Mouse (Mus musculus) heart, adult 18-20 months (tissue): ENCODE data around the gene Llcfc1. TPM values are rescaled to one million over a fixed set of nuclear protein-coding genes. Genes with fewer than 3 reads are reported as not detected.

Experiments
- DNase-seq, 2 experiments: peaks; one replicate each; pipeline ENCODE4 v3.0.0; 2021 to 2022; ENCODE audit warnings: mixed read lengths in 1 of 2
- long read RNA-seq, 2 experiments: library from polyadenylated mRNA; stranded (forward); transcript quantifications; one replicate each; pipeline ENCODE4 v2.0.0; 2021
- total RNA-seq, 2 experiments: library from RNA; stranded (reverse); gene quantifications; 2 replicates each; pipeline ENCODE4 v1.2.3; 2021

Llcfc1 gene
- total RNA-seq, result not detected
- long read RNA-seq, experiment 1, result 0 reads
- long read RNA-seq, experiment 2, result 0 reads

DNA sequence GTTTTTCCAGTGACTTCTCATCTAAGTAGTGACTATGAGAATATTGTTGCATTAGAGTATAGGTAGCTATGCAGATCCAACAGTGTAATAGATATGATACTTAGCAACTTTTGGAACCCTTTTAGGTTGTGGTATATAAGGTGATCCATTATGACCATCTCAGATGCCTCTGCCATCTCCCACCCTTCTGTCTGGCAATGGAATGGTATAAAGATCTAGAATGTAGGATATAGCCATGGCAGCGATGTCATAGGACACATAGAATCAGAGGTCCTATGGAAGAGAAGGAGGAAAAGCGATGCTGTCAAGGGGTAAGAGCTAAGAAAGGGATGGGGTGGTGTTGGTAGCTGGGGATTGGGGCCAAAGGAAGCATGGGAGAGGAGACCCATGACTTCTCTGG, at the start of gene Llcfc1:
Gene Llcfc1, plus strand, starts transcription at position 301 of the 400 bp plus-strand sequence.
- no peak for DNase-seq

GRCm38 (mm10) chr6:41635211-41635610, 49.0 kb upstream of the Llcfc1 start:
- no peak for DNase-seq

DNA sequence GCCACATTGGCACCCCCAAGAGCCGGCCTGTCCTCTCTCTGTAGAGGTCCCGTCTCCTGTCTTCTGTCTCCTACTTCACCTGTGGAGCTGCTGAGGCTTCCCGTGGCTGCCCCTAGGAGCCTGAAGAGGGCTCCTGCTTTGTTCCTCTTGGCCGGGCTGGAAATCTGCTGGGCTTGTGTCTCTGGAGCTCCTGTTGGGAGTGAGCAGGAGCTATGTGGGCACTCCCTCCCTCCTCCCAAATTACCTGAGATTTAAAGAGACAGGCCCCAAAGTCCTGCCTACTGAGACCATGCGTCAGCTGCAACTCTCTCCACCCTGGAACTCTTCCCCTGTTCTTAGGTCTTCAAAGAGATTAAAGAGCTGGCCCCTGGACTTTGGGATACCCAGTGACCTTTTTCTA, 48.1 kb upstream of the Llcfc1 start, which contains the start of gene Trpv6:
Gene Trpv6, minus strand, starts transcription at position 228 of the 400 bp plus-strand sequence.
- no peak for DNase-seq

DNA sequence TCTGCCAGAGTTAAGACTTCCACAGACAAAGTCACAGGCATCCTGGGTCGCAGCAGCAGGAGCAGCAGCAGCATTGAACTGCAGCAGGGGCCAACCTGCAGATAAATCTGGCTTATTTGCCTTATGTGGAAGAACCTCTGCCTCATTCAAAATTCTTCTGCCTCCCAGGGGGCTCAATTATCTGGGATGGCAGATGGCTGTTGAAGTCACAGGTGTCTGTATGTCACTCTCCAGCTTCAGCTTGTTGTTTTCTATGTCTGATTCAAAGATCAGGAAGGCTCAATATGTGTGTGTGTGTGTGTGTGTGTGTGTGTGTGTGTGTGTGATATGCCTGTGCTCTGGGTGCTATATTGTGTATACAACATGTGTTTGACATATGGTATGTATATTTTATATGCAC, 46.8 kb upstream of the Llcfc1 start:
- DNase-seq, result no peak

DNA sequence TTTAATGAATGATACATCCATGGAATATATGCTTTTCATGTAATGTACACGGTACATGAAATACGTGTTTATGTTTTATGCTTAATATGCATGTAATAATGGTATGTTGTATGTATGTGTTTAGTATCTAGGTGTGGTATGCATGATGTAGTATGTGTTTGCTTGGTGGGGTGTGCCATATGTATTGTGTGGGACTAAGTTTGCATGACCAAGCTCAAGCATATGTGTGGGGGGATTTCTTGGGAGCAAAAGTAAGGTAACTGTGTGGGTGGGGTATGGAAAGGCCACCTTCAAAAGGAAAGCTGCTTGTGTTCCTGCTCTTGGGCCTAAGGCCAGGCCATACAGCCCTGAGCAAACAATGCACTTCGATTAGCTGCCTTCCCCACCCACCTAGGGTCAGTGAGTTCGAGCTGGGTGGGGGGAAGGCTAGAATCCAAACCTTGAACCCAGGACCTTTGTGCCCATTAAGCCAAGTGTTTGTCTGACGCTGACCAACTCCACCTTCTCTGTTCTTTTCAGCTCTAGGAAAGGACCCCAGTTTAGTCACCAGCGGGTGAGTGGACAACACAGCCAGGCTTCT, 46.2 kb upstream of the Llcfc1 start:
- no peak for DNase-seq

- DNase-seq, result no peak
Observed at GRCm38 (mm10) chr6:41640449-41640848, 43.8 kb upstream of the Llcfc1 start.

DNA sequence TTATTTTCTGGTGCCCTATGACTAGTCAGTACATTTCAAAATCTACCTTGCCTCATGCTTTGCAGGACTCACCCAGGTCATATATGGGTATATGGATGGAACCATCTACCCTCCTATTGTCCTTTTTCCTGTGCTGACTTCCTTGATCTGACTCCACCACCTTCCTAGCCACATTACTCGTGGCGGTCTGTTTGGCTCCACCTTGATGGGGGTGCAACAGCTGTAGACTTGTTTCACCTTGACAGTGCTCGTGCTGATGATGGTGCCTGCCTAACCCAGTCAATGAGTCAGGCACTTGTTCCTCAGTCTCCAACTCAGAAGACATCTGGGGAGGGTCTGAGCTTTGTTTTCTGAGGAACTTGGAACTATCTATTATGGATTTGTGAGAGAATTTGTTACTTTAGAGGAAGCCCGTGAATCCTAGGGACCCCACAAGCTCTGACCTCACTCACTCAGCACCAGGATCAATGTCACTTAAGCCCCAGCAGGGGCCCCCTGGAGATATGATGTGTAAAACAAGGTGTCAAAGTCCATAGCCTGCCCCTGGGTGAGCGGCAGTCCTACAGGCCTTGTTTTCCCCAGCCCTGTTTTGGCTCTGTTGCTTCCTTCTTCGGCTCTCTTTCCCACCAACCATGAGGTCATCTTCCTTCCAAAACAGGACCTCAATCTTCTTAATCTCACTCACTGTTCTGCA, 42.9 kb upstream of the Llcfc1 start:
- DNase-seq, result no peak

GRCm38 (mm10) chr6:41642765-41643164, 41.5 kb upstream of the Llcfc1 start:
- DNase-seq, result no peak

- no peak for DNase-seq
Observed at GRCm38 (mm10) chr6:41643227-41643626, 41.0 kb upstream of the Llcfc1 start.

DNA sequence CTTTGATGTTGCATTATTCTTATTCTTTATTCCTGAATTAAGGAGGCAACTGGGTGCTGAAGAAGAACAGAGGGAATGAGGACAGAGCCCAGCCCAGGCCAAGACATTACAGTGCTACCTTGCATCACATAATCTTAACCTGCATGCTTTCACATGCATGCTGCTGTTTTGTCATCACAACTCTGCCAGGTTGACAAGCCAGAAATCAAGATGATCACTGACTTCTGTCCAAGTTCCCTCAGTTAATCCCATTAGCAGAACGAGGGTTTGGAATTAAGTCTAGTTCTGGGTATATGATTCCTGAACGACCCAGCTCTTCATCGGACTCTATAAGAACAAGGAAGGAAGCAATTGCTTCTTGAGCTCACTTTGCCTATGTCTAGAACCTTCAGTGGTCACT, 38.0 kb upstream of the Llcfc1 start:
- no peak for DNase-seq

DNA sequence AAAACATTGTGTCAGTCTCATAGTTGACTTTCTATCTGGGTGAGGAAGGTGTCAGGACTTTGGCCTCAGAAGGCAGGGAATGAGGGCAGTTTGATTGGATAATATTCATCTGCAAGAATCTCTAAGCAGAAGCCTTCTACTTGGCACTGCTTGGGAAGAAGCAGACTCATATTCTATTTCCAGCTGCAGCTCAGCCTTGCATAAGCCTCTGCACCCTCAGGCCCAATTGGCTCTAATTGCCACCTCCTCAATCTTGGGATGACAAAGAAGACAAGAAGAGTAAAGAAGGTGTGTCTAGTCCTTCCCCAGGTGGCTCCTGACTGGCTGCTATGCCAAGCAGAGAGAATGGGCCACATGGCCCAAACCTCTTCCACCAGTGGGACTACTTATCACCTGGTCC, 37.6 kb upstream of the Llcfc1 start:
- DNase-seq, result no peak

GRCm38 (mm10) chr6:41653173-41653572, 31.1 kb upstream of the Llcfc1 start:
- DNase-seq, result no peak

DNA sequence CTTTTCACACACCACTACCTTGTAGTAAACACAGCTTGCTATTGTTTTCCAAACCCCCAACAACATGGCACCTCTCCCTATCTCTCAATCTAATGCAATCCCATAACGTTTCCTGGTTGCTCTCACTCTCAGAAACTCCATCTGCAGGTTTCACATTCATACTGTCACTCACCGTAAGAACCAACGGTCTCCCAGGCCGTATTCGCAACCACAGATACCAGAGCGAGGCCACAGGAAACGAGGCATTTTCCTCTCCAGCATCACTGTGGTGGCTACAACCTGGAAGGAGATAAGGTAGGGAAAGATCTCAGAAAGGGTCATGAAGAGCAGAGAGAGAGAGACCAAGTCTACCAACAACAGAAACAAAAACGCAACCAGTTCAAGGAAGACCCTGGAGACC, 29.6 kb upstream of the Llcfc1 start:
- DNase-seq, result no peak

DNA sequence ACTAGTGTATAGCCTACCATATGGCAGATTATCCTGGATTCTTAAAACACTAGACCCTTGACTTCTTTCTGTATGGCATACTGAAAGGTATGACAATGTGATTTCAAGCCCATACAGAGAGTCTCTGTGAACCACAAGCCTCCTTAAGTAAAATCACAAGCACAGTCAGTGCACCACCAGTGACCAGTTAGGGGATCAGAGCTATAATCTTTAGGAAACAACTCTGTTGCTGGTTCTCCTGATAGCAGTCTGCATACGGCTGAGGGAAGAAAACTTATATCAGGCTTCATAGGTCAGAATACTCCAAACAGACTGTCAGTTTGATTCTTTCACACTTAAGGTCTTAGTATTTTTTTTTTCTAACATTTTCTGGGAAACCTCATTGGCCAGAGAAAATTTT, 25.7 kb upstream of the Llcfc1 start:
- no peak for DNase-seq

DNA sequence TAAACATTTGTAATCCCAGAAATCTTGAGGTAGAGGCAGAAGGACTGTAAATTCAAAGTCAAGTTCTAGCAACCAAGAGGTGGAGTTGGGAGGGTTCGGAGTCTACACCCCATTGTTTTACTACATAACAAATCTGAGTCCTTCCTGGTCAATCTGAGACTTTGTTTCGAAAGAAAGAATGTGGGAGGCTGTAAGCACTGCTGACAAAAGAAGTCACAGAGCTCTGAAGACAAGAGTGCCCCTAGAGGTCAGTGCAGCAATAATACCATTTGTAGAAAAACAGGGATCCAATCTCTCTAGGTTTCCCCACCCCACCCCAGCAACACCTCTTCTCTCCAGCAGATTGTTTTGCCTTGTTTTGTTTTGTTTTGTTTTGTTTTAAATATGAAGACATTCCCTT, 21.9 kb upstream of the Llcfc1 start:
- DNase-seq, result no peak

DNA sequence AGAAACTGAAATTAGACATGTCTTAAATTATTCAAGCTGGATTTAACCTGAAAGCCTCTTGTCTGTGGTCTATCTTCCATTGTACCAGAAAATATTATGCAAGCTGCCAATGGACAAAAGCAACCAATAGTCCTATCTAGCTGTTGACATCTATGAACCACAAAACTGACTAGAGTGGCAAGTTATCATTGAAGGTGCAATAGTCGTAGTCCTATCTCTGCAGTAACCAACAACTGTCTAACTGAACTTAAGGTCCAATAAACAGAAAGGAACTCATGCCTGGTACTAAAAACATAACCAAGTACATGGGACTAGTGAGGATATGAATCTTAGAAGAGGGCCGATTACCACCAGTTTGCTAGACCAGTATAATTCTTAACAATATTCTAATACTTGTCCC, 7.7 kb upstream of the Llcfc1 start:
- no peak for DNase-seq

DNA sequence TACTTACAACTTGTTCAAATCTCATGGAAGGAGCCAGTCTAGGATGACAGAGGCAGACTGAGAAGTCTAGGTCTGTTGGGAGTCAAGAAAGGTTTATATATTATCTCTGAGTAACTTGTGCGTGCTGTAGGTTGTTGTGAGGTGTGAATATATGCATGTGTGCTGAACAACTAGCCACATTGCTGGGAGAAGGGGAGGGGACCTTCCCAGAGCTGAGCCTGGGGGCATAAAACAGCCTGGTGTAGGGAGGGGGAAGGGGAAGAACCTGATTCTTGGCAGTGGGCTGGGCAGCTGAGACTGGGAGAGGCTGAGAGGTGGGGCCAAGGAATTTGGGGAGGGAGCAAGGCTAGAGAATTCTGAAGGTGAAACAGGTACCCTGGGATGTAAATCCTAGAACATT, 3.6 kb upstream of the Llcfc1 start, which contains the start of gene Trpv5:
Gene Trpv5, minus strand, starts transcription at position 101 of the 400 bp plus-strand sequence.
- no peak for DNase-seq

DNA sequence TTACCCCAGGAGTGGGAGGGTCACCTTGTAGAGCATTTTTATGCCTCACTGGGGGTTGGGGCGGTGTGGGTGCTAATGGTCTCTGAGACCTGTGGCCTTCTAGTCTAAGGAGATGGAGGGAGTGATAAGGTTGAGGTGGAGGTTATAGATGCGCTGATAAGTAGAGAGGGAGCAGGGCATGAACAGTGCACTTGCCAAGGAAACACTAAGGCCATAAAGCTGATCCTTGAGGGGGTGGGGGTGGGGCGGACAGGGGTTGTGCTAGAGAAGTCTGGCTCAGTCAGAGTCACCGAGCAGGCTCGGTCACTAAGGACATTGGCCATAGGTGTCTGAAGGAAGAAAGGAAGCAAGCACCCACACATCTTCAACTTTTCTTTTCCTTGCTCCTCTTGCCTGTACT, 2.6 kb upstream of the Llcfc1 start:
- DNase-seq, result no peak

DNA sequence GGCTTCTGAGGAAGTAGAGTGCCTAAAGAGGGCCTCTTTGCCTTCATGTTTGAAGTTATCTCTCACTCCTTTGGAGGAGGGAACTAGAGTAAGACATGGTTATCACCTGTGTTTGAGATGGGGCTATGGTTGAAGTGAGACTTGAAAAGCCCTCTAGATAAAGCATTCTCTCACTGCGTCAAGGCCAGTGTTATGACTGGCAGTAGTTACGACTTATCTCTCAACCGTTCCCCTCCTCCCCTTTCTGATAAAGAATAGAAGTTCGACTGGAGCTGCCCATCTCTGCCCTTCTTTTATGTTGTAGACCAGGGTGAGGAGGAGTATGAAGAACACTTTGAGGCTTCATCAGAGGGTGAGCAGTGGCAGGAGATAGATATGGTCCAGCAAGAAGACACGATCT, 680 bp downstream of the Llcfc1 start:
- no peak for DNase-seq

DNA sequence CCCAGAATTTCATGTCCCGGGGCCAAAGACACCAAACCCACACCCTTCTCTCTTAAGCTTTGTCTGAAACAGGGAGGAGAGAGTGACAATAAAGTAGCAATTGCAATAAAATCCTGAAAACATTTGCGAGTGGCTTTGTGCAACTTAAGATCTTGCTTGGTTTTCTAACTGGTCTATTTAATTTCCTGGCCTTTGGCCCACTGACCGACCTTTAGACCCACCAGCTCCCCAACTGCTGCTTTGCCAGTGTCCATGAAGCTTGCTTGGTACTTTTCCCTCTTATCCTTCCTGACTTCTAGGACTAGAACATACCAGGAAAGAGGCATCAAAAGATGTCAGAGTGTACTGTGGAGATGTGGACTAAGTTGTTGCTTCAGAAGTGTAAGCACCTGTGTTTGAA, 1.4 kb downstream of the Llcfc1 start:
- DNase-seq, result no peak

- no peak for DNase-seq
Observed at GRCm38 (mm10) chr6:41692200-41692599, 8.0 kb downstream of the Llcfc1 start.

DNA sequence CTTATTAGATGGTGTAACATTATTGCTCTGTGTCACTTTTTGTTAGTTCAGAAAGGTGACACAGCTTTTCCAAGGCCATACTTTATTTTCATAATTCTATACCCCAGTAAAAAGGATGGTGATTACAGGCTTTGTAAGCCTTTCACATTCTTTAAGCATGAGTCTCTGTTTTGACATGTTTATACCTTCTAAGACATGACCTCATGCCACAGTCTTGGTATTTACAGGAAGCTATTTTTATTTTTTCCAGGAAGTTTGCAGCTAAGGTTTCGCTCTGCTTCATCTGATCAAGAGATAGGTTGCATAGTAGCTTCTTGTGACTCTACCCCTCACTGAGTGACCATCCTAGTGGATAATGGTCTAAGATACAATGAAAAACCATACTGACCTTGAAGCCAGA, 10.2 kb downstream of the Llcfc1 start:
- DNase-seq, result no peak

GRCm38 (mm10) chr6:41701245-41701644, 17.0 kb downstream of the Llcfc1 start:
- no peak for DNase-seq

DNA sequence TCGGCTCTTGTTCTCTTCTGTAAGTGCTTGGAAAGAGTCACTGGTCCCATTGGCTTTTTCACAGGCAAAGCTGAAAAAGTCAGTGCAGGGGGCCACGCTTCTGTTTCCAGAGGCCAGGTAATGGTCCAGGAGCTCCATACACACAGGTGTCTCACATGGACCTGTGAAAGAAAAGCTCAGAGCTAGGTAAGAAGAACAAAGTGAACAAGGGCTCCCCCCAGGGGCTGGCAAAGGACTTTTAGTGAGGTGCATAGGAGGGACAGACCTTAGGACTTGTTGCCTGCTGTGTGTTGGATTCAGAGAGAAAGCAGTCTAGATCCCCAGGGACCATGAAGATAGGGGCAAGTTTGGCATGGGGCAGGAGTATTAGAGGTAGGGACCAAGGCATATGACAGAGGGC, 18.7 kb downstream of the Llcfc1 start:
- no peak for DNase-seq
